In genomic region chr1:151082510-151083033, GRCm38 (mm10) we compare ENCODE assay signal across 17 mouse cellular contexts.
"Had no signal": no experiment of that assay in that cellular context is flagged by ENCODE, and none has a peak within 500 bp of the region (broad histone marks: within the 10 kb centered on the region; RNA-seq: fewer than 3 reads in every experiment).

No protein-coding gene starts in this region.

- H3K4me3 ChIP-seq: lung, embryonic 15.5 days; megakaryocyte, embryonic 14.5 days; midbrain, embryonic 13.5 days; midbrain, embryonic 15.5 days; neural tube, embryonic 12.5 days had no signal

- ATAC-seq: lung, postnatal 0 days; midbrain, embryonic 13.5 days; midbrain, embryonic 15.5 days had no signal

- DNase-seq: lung, adult 2 months; lung, postnatal 14 days; lung, postnatal 36 days; right cerebral cortex, postnatal 25 days; right cerebral cortex, postnatal 4 days; spleen, adult 18-20 months; thymus, adult 18-20 months; thymus, postnatal 14 days; thymus, postnatal 36 days had no signal

- H3K27me3 ChIP-seq: lung, embryonic 15.5 days; midbrain, embryonic 13.5 days; midbrain, embryonic 15.5 days; neural tube, embryonic 12.5 days had no signal

- H3K36me3 ChIP-seq: lung, embryonic 15.5 days; midbrain, embryonic 13.5 days; midbrain, embryonic 15.5 days; neural tube, embryonic 12.5 days had no signal

- H3K4me1 ChIP-seq: midbrain, embryonic 15.5 days had no signal

- H3K9ac ChIP-seq: lung, embryonic 15.5 days; midbrain, embryonic 13.5 days; midbrain, embryonic 15.5 days; neural tube, embryonic 12.5 days had no signal

- H3K27ac ChIP-seq: lung, embryonic 15.5 days; macrophage; midbrain, embryonic 13.5 days; midbrain, embryonic 15.5 days; neural tube, embryonic 12.5 days had no signal

- H3K4me2 ChIP-seq: lung, embryonic 15.5 days; midbrain, embryonic 11.5 days; midbrain, embryonic 13.5 days; midbrain, embryonic 15.5 days; neural tube, embryonic 12.5 days had no signal

- H3K9me3 ChIP-seq: lung, embryonic 15.5 days; megakaryocyte, embryonic 14.5 days; midbrain, embryonic 13.5 days; midbrain, embryonic 15.5 days; neural tube, embryonic 12.5 days had no signal
